Mouse (Mus musculus): Measurements from ENCODE around the gene Zfp60.

DNA sequence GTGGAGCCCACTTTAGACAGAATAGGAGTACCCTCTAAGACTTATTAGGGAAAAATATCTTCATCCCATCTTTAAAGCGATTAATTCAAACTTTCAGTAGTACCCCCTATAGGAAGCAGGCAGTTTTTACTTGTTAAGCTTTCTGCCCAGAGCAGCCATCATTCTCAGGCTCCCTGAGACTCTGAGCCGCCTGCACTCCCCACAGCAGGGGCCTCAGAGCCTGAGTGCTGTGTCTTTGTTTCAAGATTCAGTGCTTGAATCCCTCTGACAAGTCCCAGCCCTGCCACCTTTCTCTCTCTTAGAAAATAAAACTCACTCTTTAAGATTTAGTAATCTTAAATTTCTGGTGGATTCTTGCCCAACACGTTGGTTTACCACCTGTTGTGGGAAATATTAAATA, 34.5 kb upstream of the Zfp60 start:
- TF ChIP-seq POLR2A (IDR thresholded peaks at IDR 0.05; ENCODE audit: low read depth, low read length) (no peak), CTCF (conservative IDR thresholded peaks at IDR 0.05; ENCODE audit: insufficient read depth, insufficient read length, low read depth, low read length) (no peak)

All from kidney, adult 2 months (tissue).